Mouse (Mus musculus): Measurements from ENCODE around the gene Dnase1l1.

Gene Dnase1l1

DNA sequence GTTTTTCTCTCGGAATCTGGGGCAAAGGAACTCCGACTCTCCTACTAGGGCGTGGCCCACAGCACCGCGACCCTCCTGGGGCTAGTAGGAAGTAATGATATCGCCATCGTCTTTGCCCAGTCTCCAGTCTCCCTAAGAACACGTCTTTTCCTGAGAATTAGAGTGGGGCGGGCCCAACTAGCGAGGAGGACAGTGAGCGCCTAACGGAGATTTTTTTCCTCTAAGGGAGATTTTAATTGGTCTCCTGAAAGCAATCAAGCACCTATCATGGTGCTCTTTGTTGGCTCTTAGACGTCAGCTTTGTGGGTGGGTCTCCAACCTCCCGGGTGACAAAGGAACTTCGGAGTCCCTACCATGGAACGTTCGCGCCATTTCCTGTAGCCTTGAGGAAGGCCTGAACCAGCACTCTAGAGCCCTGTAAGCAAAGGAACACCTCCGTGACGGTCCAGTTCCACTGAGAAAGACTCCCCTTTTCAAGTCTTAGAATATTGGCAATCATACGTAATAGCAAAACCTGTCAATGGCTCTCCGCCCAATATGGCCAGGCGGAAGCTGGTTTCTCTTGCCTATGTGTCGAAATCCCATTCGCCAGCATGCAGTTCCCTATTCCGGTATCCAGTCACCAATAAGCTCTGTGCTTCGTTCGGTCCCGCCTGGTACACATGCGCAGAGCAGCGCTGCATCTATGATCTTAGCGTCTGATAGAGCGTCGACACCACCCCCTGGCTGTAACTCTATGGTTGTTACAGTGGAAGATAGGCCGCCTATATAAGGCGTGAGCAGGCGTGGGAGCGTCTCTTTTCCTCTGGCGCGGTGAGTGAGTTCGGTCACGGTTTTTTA is 11.9 kb downstream of the Dnase1l1 start, which contains the start of gene Rpl10:
Gene Rpl10, plus strand, starts transcription at position 751 of the 840 bp plus-strand sequence.
- intact Hi-C loops (cut with DNase I): no loop called here

DNA sequence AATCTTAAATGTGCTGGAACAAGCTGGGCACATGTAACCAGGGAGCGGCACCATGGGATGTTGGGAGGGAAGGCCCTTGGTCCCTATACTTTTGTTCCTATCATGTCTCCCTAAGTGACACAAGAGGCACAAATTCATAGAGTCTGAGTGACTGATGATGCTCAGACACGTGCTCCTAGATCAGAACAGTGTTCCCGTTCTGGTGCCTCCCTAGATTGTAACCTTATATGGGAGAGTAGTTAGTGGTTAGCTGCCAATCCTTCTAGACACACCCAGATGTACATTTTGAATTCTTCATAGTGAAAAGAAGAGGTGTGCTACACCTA is 12.4 kb downstream of the Dnase1l1 start:
- intact Hi-C loops (cut with DNase I): no loop called here

DNA sequence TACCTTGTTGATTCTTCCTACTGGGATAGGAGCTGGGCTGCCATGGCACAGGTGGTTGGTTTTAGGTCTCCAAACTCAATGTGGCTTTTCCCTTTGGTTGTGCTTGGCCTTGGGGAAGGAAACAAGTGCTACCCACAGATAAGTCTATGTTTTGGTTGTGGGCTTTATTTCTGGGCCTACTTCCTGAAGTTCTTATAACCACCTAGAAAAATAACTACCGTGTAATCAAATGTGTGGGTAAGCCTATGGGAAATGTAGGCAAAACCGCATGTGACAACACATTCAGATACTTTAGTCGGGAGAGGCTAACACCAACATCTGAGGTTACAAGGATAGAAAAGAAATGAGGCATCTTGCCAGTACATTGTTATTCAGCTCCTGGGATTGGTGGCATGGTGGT is 24.4 kb downstream of the Dnase1l1 start:
- intact Hi-C loops (cut with DNase I): no loop called here

DNA sequence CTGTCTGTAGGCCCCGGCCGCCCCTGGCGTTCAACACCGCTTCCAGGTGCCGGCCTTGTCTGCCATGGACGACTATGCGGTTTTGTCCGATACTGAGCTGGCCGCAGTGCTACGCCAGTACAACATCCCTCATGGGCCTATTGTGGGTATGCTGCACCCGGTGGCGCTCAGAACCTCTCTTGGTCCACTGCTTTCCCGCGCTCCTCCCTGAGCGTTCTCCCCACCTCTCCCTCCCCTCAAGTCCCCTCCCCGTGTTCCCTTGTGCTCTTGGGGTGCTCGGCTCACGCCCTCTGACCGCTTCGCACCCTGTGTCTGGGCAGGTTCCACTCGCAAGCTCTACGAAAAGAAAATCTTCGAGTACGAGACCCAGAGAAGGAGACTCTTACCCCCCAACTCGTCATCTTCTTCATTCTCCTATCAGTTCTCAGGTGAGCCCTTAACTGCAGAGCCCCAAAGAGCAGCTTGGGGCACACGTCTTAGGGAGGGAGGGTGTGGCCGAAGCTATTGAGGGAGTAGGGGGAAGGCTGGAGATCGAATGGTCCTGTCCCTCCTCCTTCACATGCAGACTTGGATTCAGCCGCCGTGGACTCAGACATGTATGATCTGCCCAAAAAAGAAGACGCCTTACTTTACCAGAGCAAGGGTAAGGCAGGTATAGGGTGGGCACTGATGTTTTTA is 27.1 kb downstream of the Dnase1l1 start:
- intact Hi-C loops (cut with DNase I): no loop called here

DNA sequence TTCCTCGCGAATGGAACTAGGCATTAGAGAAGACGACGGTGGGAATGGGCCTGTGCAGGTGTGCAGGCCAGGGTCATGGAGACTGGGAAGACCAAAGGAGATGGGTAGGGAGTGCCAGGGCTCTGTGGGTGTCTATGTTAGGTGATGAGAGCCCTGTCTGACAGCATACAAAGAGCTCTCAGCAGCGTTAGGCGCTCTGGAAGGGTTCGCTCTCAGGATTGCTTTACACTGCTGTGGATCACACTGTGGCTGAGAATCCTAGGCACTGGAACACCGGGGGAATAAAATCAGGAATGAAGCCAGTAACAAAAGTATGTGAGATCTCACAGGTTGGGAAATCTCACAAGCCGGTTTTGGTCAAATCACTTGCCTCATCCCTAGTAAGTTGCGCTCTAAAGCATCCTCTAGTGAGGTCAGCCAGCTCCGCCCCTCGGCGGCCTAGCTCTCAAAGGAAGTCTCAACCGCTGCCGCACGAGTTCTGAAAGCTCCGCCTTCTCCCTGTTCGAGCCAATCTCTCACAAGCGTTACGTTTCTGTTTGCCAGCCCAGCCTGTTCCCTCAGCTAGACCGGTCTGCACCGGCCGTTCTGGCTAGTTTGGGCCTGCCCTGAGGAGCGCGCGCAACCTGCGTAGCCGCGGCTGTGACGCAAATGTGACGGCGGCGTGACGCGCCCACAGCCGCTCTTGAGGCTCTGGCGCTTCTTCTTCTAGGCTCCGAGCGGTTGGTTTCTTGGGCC is 27.8 kb downstream of the Dnase1l1 start, which contains the start of gene Emd:
Gene Emd, plus strand, starts transcription at position 535 of the 735 bp plus-strand sequence.
- intact Hi-C loops (cut with DNase I): no loop called here

DNA sequence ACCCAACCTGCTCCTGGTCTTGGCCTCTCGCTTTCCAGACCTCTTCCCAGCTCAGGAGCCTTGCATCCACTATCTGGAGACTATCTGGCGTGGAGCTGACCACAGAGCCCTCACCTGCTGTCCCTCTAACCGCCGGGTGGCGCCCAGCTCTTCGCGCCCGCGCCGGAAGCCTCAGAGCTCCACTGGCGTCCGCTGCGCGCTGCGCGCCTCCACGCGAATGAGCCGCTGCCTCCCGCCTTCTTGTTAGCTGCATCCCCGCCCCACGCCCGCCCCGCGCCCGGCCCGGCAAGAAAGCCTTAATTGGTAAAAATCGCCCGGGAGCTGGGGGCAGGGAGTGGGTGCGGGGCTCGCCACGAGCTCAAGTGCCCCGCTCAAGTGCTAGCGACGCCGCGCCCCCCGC is 32.5 kb downstream of the Dnase1l1 start, which contains the start of gene Flna:
Gene Flna, minus strand, starts transcription at position 206 of the 400 bp plus-strand sequence.
- intact Hi-C loops (cut with DNase I): loop anchor here (2.0 to 10.0 kb wide), 4 partner anchors 58 to 225 kb away; partner anchors contain the start of gene Irak1

DNA sequence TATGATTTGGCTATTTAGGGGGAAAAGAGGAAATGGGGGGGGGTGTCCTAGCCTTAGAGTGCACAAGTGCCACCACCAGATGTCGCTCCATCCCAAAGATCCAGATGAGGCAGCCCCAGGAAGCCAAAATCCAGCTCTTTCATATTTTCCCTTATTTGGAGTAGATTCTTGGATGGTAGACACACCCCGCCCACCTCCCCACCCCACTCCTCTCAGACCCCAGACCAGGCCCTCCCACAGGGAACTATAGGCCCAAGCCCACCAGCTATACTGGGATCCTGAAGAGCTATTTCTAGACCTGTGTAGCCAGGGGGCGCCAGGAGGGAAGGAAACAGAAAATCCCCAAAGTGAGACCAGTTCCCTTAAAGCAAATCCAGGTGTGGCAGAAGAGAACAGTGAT is 33.5 kb downstream of the Dnase1l1 start:
- intact Hi-C loops (cut with DNase I): loop anchor here (2.0 to 10.0 kb wide), 4 partner anchors 59 to 224 kb away; partner anchors contain the start of gene Irak1

DNA sequence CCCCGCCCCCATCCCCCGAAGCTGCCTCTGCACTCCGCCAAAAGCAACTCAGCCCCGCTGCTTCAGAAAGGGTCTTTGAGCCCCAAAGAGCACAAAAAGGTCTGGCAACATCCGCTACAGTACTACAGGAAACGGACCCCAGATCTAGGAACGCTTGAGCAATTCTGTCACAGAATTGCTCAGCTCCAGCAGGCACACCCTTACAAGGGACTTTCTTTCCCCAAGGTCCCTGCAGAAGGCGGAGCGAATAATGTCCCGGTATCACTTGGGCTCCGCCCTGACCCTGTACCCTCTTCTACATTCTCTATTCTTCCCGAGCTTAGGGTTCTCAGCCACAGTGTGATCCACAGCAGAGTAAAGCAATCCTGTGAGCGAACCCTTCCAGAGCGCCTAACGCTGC is 35.4 kb downstream of the Dnase1l1 start:
- intact Hi-C loops (cut with DNase I): loop anchor here (5.0 to 10.0 kb wide), 3 partner anchors 61 to 222 kb away; partner anchors contain the start of gene Irak1

DNA sequence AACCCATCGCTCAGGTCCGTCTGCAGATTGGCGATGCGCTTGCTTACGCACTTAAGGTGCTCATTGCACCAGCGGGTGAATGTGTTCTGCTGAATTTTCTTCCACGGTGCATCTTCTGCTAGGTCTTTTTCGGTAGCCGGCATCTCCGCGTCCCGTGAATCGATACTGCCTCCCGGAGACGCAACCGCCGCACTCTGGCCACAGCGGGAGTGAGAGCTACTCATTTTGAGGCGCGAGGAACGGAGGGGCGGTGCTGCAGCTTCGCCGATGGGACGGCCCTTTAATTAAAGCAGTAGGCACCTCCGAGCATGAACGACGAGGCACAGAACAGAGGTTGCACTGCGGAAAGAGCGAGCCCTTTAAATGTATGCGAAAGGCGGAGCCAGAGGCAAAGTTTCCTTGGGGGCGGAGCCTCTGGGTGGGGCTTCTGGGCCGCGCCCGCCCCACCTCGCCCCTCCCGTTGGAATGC is 35.9 kb downstream of the Dnase1l1 start:
- intact Hi-C loops (cut with DNase I): loop anchor here (5.0 to 10.0 kb wide), 3 partner anchors 61 to 221 kb away; partner anchors contain the start of gene Irak1

DNA sequence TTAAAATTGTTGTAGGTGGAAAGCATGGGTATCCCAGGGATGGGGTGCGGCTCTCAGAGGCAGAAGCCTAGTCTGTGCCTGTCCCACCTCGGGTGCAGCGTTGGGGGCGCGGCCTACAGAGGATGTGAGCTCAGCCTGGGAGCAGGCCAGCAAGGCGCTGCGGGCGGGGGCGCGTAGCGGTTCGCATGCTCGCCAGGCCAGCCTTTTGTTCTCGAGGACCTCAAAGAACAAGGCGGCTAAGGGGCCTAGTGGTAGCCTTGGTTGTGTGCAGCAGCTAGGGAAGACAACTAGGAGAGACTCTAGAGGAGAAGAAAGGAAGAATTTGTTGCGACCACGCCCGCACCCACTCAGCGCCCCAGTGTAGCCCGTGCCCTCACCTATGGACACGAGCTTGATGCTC is 36.5 kb downstream of the Dnase1l1 start:
- intact Hi-C loops (cut with DNase I): loop anchor here (5.0 to 10.0 kb wide), 3 partner anchors 62 to 221 kb away; partner anchors contain the start of gene Irak1

DNA sequence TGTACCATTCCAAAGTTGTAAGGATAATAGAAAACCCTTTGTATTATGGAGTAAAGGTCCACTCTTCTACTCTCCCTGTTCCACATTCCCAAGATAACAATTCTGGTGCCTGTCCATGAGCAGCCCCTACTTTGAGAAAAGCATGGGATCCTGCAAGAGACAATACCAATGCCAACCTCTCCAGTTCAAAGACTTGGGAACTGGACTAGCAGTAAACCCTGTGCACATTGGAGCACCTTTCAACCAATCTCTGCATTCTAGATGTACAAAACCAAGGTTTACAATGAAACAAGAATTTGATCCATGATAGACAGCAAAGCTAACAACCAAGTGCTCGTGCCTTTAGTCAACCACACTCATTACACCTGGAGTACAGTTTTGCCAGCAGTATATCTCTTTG is 37.0 kb downstream of the Dnase1l1 start:
- intact Hi-C loops (cut with DNase I): loop anchor here (5.0 to 10.0 kb wide), 3 partner anchors 62 to 220 kb away; partner anchors contain the start of gene Irak1

DNA sequence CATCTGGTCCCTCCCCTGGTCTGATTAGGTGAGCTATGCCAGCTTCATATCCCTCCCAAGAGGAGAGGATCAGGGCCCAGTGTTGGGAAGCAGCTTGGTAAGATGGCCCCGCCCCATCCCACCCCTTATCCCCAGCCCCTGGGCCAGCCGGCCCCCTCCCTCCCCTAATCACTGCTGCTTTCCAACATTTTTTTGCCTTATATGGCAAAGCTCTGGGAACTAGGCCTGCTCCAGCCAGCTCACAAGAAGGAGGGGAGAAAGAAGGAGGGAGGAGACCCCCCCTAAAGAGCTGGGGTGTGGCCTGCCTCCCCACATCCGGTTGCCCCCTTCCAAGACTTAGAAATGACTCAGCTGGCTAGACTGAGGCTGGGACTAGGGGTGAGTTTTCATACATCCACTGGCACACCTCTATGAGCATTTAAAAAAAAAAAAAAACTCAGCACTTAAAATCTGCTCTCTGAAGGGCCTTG is 37.5 kb downstream of the Dnase1l1 start:
- intact Hi-C loops (cut with DNase I): loop anchor here (5.0 to 10.0 kb wide), 3 partner anchors 63 to 220 kb away; partner anchors contain the start of gene Irak1

DNA sequence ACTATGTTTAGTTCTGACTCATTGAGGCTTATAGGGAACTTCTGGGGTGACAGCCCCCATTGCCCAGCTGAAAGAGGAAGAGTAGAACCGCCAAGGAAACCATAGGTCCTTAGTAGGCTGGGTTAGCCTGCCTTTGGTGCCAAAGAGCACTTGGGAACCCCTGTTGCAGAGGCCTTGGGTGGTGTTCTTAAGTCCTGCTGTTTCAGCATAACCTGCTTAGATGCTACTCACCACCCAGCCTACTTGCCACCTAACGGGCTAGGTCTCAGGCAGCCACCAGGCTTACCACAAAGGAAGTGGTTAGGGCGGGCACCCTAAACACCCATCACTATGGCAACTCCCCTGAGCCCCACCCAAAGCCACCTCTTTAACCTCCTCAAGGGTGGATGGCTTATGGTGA is 38.3 kb downstream of the Dnase1l1 start:
- intact Hi-C loops (cut with DNase I): loop anchor here (10.0 kb wide), 2 partner anchors 129 to 219 kb away; partner anchors contain the start of gene Irak1

DNA sequence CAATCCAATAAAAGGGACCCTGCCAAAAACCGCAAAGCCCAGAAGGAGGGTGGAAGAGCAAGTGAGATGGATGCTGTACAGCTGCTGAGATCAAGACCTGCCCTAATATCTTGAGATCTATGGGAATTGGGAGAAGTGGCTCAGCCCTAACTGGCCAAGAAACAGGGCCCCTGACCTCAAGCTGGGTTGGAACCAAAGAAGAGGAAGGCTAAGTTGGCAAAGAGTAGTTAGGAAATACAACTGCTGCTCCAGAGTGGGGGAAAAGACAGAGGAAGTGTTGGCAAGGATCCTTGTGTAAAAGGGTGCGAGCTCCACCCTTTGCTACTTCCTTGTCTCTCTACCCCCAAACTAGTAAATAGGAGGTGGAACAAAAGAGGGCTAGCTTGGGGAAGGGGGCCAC is 38.7 kb downstream of the Dnase1l1 start:
- intact Hi-C loops (cut with DNase I): loop anchor here (10.0 kb wide), 2 partner anchors 129 to 219 kb away; partner anchors contain the start of gene Irak1

DNA sequence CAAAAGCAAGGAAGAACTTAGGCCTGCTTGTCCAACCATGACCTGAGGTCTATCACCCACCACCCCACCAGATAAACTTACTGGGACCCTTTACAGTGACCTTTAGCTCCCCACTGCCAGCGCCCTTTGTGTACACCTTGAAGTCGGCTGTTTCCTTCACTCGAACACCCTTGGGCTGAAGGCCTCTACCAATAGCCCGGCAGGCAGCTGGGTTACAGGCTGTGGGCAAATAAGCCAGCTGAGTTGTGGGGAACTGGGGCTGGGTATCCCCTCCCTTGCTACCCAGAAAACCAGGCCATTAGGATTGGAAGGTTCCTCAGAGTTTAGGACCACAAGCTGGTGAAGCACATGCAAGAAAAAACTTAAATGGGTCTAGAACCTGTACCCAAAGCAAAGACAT is 41.8 kb downstream of the Dnase1l1 start:
- intact Hi-C loops (cut with DNase I): loop anchor here (10.0 kb wide), 2 partner anchors 126 to 216 kb away; partner anchors contain the start of gene Irak1

DNA sequence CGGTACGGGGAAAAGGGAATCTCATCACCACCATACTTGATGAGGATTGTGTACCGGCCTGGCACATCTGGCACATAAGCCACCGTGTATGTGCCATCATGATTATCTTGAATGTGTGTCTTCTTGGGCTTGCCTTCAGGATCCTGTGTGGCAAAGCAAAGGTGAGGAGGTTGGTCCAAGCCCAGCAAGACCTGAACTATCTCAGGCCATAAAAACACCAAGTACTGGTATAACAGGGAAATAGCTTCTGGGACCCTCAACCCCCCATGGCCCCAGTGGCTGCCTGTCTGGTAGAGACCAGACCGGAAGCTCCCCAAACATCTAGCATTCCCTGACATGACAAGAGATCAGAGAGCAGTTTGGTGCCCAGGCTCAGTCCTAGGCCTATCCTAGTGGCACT is 48.9 kb downstream of the Dnase1l1 start:
- intact Hi-C loops (cut with DNase I): no loop called here

DNA sequence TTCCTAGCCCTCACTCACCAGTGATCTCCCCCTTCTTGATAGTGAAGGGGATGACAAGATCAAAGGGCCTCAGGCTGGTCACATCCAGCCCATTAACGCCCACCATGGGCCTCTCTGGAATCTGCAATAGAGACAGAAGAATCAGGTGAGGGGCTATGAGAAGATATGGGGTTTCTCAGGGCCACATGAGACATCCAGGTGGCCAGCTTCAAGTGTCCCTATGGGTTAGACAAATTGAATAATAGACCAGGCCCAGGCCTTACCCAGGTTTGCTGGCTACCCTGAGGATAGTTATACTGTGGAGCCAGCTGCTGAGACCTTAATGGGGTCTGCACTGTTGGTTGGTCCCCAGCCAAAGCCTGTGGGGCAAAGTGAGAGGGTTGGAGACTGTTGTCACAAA is 52.1 kb downstream of the Dnase1l1 start:
- intact Hi-C loops (cut with DNase I): no loop called here

Data from adrenal gland (tissue).